8 mouse cellular contexts compared by ENCODE assay signal in genomic region chr17:26253399-26253798, GRCm38 (mm10). TPM values are rescaled to one million over a fixed set of nuclear protein-coding genes. Genes with fewer than 3 reads are reported as not detected.
DNase-seq lines count a peak whose midpoint lies in the region; ATAC-seq and TF ChIP-seq lines count a peak whose summit lies in the region.

No protein-coding gene starts in this region.

- ATAC-seq in lung, embryonic 14.5 days (ENCODE audit: insufficient read depth), result 0 out of 2 replicates have a peak, but pooled peaks have one; percentile 1
- ATAC-seq in embryonic facial prominence, embryonic 14.5 days (ENCODE audit: low read depth), result peak; percentile 7
- no peak for ATAC-seq in limb, embryonic 11.5 days (ENCODE audit: insufficient number of reproducible peaks, low FRiP score, low TSS enrichment, low read depth)

- H3K4me2 ChIP-seq in lung, embryonic 14.5 days, result peak overlapping the region; percentile 60
- H3K4me2 ChIP-seq in embryonic facial prominence, embryonic 14.5 days (ENCODE audit: low read depth, low read length), result peak overlapping the region; percentile 90
- peak overlapping the region; percentile 64 for H3K4me2 ChIP-seq in limb, embryonic 11.5 days (ENCODE audit: low read depth, severe bottlenecking)

- TF ChIP-seq CTCF in lung, embryonic 14.5 days (IDR thresholded peaks at IDR 0.05; ENCODE audit: low read depth), result no peak
- 0 out of 2 replicates have a peak, but pooled peaks have one; percentile 5 for TF ChIP-seq CTCF in olfactory bulb, adult 2 months (IDR thresholded peaks at IDR 0.05; ENCODE audit: insufficient read depth, low read depth, low read length)

- H3K4me3 ChIP-seq in lung, embryonic 14.5 days (ENCODE audit: low read depth, low read length), result peak overlapping the region; percentile 95
- peak overlapping the region; percentile 97 for H3K4me3 ChIP-seq in embryonic facial prominence, embryonic 14.5 days (ENCODE audit: low read depth, low read length)
- H3K4me3 ChIP-seq in limb, embryonic 11.5 days (ENCODE audit: low read depth, low read length), result peak overlapping the region; percentile 89
- H3K4me3 ChIP-seq in olfactory bulb, adult 2 months (ENCODE audit: insufficient read depth, low read depth, low read length), result peak overlapping the region; percentile 80

- H3K4me1 ChIP-seq in lung, embryonic 14.5 days (ENCODE audit: insufficient read depth), result 0 out of 2 replicates have a peak, but pooled peaks cover 5% of the 10 kb centered on the region
- H3K4me1 ChIP-seq in embryonic facial prominence, embryonic 14.5 days (ENCODE audit: control insufficient read depth, insufficient read depth, low read length), result 0 out of 2 replicates have a peak, but pooled peaks cover 10% of the 10 kb centered on the region
- H3K4me1 ChIP-seq in limb, embryonic 11.5 days (ENCODE audit: control insufficient read depth, insufficient read depth, low read length), result 0 out of 2 replicates have a peak, but pooled peaks cover 3% of the 10 kb centered on the region
- no peaks in the 10 kb centered on the region; the same call in 1 of the 2 replicates for H3K4me1 ChIP-seq in olfactory bulb, adult 2 months (ENCODE audit: control insufficient read depth, insufficient read depth, low read length)

- peaks cover 35% of the 10 kb centered on the region for H3K36me3 ChIP-seq in lung, embryonic 14.5 days (ENCODE audit: insufficient read depth)
- H3K36me3 ChIP-seq in embryonic facial prominence, embryonic 14.5 days (ENCODE audit: control insufficient read depth, insufficient read depth, low read length), result peaks cover 33% of the 10 kb centered on the region
- no peaks in the 10 kb centered on the region; the same call in 1 of the 2 replicates for H3K36me3 ChIP-seq in limb, embryonic 11.5 days (ENCODE audit: control insufficient read depth, insufficient read depth, low read length)

- H3K27me3 ChIP-seq in lung, embryonic 14.5 days (ENCODE audit: insufficient read depth, low read length), result no peaks in the 10 kb centered on the region
- H3K27me3 ChIP-seq in embryonic facial prominence, embryonic 14.5 days (replicated peaks; ENCODE audit: control insufficient read depth, insufficient read depth, low read length), result no peaks in the 10 kb centered on the region
- no peaks in the 10 kb centered on the region for H3K27me3 ChIP-seq in limb, embryonic 11.5 days (ENCODE audit: control insufficient read depth, insufficient read depth, low read length)

- no peak for TF ChIP-seq POLR2A in olfactory bulb, adult 2 months (IDR thresholded peaks at IDR 0.05; ENCODE audit: insufficient read depth, low read depth, low read length)

- H3K9me3 ChIP-seq in lung, embryonic 14.5 days (ENCODE audit: low read depth, low read length), result no peaks in the 10 kb centered on the region
- no peaks in the 10 kb centered on the region for H3K9me3 ChIP-seq in embryonic facial prominence, embryonic 14.5 days (ENCODE audit: control insufficient read depth, low read length)
- H3K9me3 ChIP-seq in limb, embryonic 11.5 days (ENCODE audit: control insufficient read depth, low read length), result no peaks in the 10 kb centered on the region

- H3K9ac ChIP-seq in lung, embryonic 14.5 days, result peak overlapping the region; percentile 86
- H3K9ac ChIP-seq in embryonic facial prominence, embryonic 14.5 days (ENCODE audit: low read depth, low read length), result peak overlapping the region; percentile 99
- H3K9ac ChIP-seq in limb, embryonic 11.5 days (ENCODE audit: low read length), result peak overlapping the region; percentile 89

- peak overlapping the region; percentile 99 for H3K27ac ChIP-seq in lung, embryonic 14.5 days (ENCODE audit: low read depth)
- H3K27ac ChIP-seq in embryonic facial prominence, embryonic 14.5 days (replicated peaks; ENCODE audit: low read depth, low read length), result peak overlapping the region; percentile 99
- peak overlapping the region; percentile 93 for H3K27ac ChIP-seq in limb, embryonic 11.5 days (replicated peaks; ENCODE audit: low read depth, low read length)
- H3K27ac ChIP-seq in olfactory bulb, adult 2 months (ENCODE audit: insufficient read depth, low read depth, low read length), result peak overlapping the region; percentile 87

- whole genome bisulfite sequencing in lung, embryonic 14.5 days, result under 1% methylated on average over 24 of the region's 24 CpGs
- WGBS in embryonic facial prominence, embryonic 14.5 days, result 0% methylated on average over 11 of the region's 24 CpGs
- under 1% methylated on average over 24 of the region's 24 CpGs for WGBS in limb, embryonic 11.5 days
- under 1% methylated on average over 24 of the region's 24 CpGs for whole genome bisulfite sequencing in olfactory bulb, adult 2 months

- no peak for DNase-seq in lung, embryonic 14.5 days
- no peak for DNase-seq in lung, postnatal 4 days
- no peak for DNase-seq in embryonic facial prominence, embryonic 14.5 days (ENCODE audit: low spot score)
- DNase-seq in limb, embryonic 11.5 days (ENCODE audit: low spot score), result no peak
- DNase-seq in embryo, embryonic 10.5 days (ENCODE audit: low spot score), result no peak
- no peak for DNase-seq in spleen, postnatal 36 days (ENCODE audit: low spot score in 2 of 2)
- no peak for DNase-seq in spleen, postnatal 14 days (ENCODE audit: low spot score in 2 of 2)

RNA-seq across cellular contexts. Expression of gene Luc7l, which starts 0.7 kb away (rescaled TPM):
- polyA plus RNA-seq in lung, embryonic 14.5 days (2014; fragmentation: Nextera tagmentation; extraction: Ambion mirVana), result 97.7 and 104 TPM in 2 replicates
- polyA plus RNA-seq in embryonic facial prominence, embryonic 14.5 days (2014; fragmentation: Nextera tagmentation; extraction: Ambion mirVana), result 77.8 and 83.3 TPM in 2 replicates
- polyA plus RNA-seq in limb, embryonic 11.5 days (2014; fragmentation: Nextera tagmentation; extraction: Ambion mirVana), result 146 and 153 TPM in 2 replicates
- not detected in 2 replicates for polyA plus RNA-seq in olfactory bulb, adult 2 months (2012; ENCODE audit: insufficient read depth, insufficient read length, low replicate concordance, missing spikeins)

RNA-seq across cellular contexts. Expression of gene Fam234a, which starts 9.4 kb away (rescaled TPM):
- 36.3 and 39.4 TPM in 2 replicates for polyA plus RNA-seq in lung, embryonic 14.5 days (2014; fragmentation: Nextera tagmentation; extraction: Ambion mirVana)
- 39.4 and 42.3 TPM in 2 replicates for polyA plus RNA-seq in embryonic facial prominence, embryonic 14.5 days (2014; fragmentation: Nextera tagmentation; extraction: Ambion mirVana)
- polyA plus RNA-seq in limb, embryonic 11.5 days (2014; fragmentation: Nextera tagmentation; extraction: Ambion mirVana), result 25.7 and 26.0 TPM in 2 replicates
- polyA plus RNA-seq in olfactory bulb, adult 2 months (2012; ENCODE audit: insufficient read depth, insufficient read length, low replicate concordance, missing spikeins), result not detected in 2 replicates

RNA-seq across cellular contexts. Expression of gene Arhgdig, which starts 45.8 kb away (rescaled TPM):
- 14.6 and 15.9 TPM in 2 replicates for polyA plus RNA-seq in lung, embryonic 14.5 days (2014; fragmentation: Nextera tagmentation; extraction: Ambion mirVana)
- 34.0 and 39.2 TPM in 2 replicates for polyA plus RNA-seq in embryonic facial prominence, embryonic 14.5 days (2014; fragmentation: Nextera tagmentation; extraction: Ambion mirVana)
- 3.5 and 4.7 TPM in 2 replicates for polyA plus RNA-seq in limb, embryonic 11.5 days (2014; fragmentation: Nextera tagmentation; extraction: Ambion mirVana)
- not detected in 2 replicates for polyA plus RNA-seq in olfactory bulb, adult 2 months (2012; ENCODE audit: insufficient read depth, insufficient read length, low replicate concordance, missing spikeins)

RNA-seq across cellular contexts. Expression of gene Rgs11, which starts 50.6 kb away (rescaled TPM):
- polyA plus RNA-seq in lung, embryonic 14.5 days (2014; fragmentation: Nextera tagmentation; extraction: Ambion mirVana), result 10.3 and 11.9 TPM in 2 replicates
- 8.5 and 13.2 TPM in 2 replicates for polyA plus RNA-seq in embryonic facial prominence, embryonic 14.5 days (2014; fragmentation: Nextera tagmentation; extraction: Ambion mirVana)
- 1.1 and 1.8 TPM in 2 replicates for polyA plus RNA-seq in limb, embryonic 11.5 days (2014; fragmentation: Nextera tagmentation; extraction: Ambion mirVana)
- polyA plus RNA-seq in olfactory bulb, adult 2 months (2012; ENCODE audit: insufficient read depth, insufficient read length, low replicate concordance, missing spikeins), result not detected in 2 replicates

RNA-seq across cellular contexts. Expression of gene Pdia2, which starts 54.5 kb away (rescaled TPM):
- polyA plus RNA-seq in lung, embryonic 14.5 days (2014; fragmentation: Nextera tagmentation; extraction: Ambion mirVana), result 0.34 and 0.43 TPM in 2 replicates
- 0.43 and 0.85 TPM in 2 replicates for polyA plus RNA-seq in embryonic facial prominence, embryonic 14.5 days (2014; fragmentation: Nextera tagmentation; extraction: Ambion mirVana)
- 0.27 and 1.1 TPM in 2 replicates for polyA plus RNA-seq in limb, embryonic 11.5 days (2014; fragmentation: Nextera tagmentation; extraction: Ambion mirVana)
- not detected in 2 replicates for polyA plus RNA-seq in olfactory bulb, adult 2 months (2012; ENCODE audit: insufficient read depth, insufficient read length, low replicate concordance, missing spikeins)
